Mouse (Mus musculus) liver, embryonic 11.5 days (tissue): Measurements from ENCODE around the gene Akap8l. TPM values are rescaled to one million over a fixed set of nuclear protein-coding genes. Genes with fewer than 3 reads are reported as not detected.

ENCODE experiments used
- ATAC-seq: fragments of 200-750 bp; cut with Nextera tagmentation; replicated peaks from 2 replicates; pipeline ENCODE4 v1.8.0; 2017; ENCODE audit warnings: moderate number of reproducible peaks, mild to moderate bottlenecking, moderate TSS enrichment, moderate library complexity; ENCODE audit not compliant: low FRiP score
- DNase-seq: peaks from one replicate; pipeline ENCODE4 v3.0.0-alpha.2; 2017; ENCODE audit warnings: low spot score
- H3K27ac ChIP-seq: fragments of 300-500 bp; sonication (generic); 2 replicates; pipeline ENCODE4 v1.5.1; 2014; ENCODE audit warnings: mild to moderate bottlenecking, low read depth, low read length, control low read depth
- H3K27me3 ChIP-seq: fragments of 300-500 bp; sonication (generic); replicated peaks from 2 replicates; pipeline ENCODE4 v1.6.1; 2014; ENCODE audit warnings: low read length, mixed read lengths; ENCODE audit not compliant: control insufficient read depth, insufficient read depth
- H3K36me3 ChIP-seq: fragments of 300-500 bp; sonication (generic); 2 replicates; pipeline ENCODE4 v1.6.1; 2014; ENCODE audit warnings: mild to moderate bottlenecking, low read length, moderate library complexity, mixed read lengths; ENCODE audit not compliant: control insufficient read depth, insufficient read depth
- H3K4me1 ChIP-seq: fragments of 300-500 bp; sonication (generic); replicated peaks from 2 replicates; pipeline ENCODE4 v1.6.1; 2014; ENCODE audit warnings: low read length, mixed read lengths; ENCODE audit not compliant: control insufficient read depth, insufficient read depth
- H3K4me2 ChIP-seq: fragments of 300-500 bp; sonication (generic); 2 replicates; pipeline ENCODE4 v1.6.1; 2014; ENCODE audit warnings: mild to moderate bottlenecking, control low read depth, moderate library complexity
- H3K4me3 ChIP-seq: fragments of 300-500 bp; sonication (generic); 2 replicates; pipeline ENCODE4 v1.5.1; 2014; ENCODE audit warnings: low read depth, low read length, control low read depth
- H3K9ac ChIP-seq: fragments of 300-500 bp; sonication (generic); 2 replicates; pipeline ENCODE4 v1.6.1; 2014; ENCODE audit warnings: low read depth, low read length, control low read depth
- H3K9me3 ChIP-seq: fragments of 300-500 bp; sonication (generic); 2 replicates; pipeline ENCODE4 v1.6.1; 2016; ENCODE audit warnings: low read length, inconsistent platforms, mixed read lengths; ENCODE audit not compliant: control insufficient read depth
- WGBS: fragments of 180-500 bp; shearing (Covaris S2); extraction: QIAGEN DNeasy Blood & Tissue Kit; methylation state at CpG from one replicate; pipeline ENCODE4 v1.1.7; 2014; 5-methylcytosine and 5-hydroxymethylcytosine counted together
- microRNA-seq: library from miRNA; unstranded; fragments of <30 nt; microRNA quantifications from one replicate; pipeline ENCODE4, GENCODE M21; 2017; ENCODE audit warnings: borderline number of aligned reads
- polyA plus RNA-seq: library from polyadenylated mRNA; unstranded; fragments of >200 nt; fragmentation: Nextera tagmentation; extraction: Ambion mirVana; gene quantifications from 2 replicates; pipeline ENCODE4 v1.2.1, GENCODE M21; 2014

The Akap8l gene
- polyA plus RNA-seq, 1 experiment from 2014 or later, result 74.3 TPM

DNA sequence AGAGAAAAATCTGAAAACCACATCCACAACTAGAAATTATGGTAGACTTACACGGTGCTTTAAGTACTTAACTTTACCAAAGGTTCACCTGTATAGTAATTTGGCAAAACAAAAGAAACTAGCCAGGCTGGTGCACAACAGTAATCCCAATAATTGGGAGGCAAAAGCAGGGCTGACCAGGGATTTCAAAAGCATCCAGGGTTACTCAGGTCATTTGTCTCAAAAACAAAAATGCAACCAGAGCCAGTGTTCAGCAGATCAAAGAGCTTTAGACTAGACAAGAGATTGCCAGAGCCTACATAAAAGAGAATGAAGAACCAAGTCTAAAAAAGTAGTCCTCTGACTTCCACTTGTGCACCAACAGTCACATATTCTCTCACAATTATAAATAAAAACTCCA lies 73.2 kb downstream of the Akap8l start:
- ATAC-seq (no peak), DNase-seq (no peak)
- Histone ChIP-seq H3K36me3 (peaks cover 5% of the 10 kb centered on the region; the same call in 1 of the 2 replicates), H3K27ac (no peak overlapping the region), H3K4me2 (no peak overlapping the region), H3K27me3 (no peaks in the 10 kb centered on the region), H3K9me3 (no peaks in the 10 kb centered on the region), H3K9ac (no peak overlapping the region), H3K4me1 (peaks cover 15% of the 10 kb centered on the region), H3K4me3 (no peak overlapping the region)
- whole genome bisulfite sequencing, result 94% methylated on average over 1 of the region's 1 CpGs

- Histone ChIP-seq H3K27me3 (no peaks in the 10 kb centered on the region), H3K9ac (no peak overlapping the region), H3K4me2 (no peak overlapping the region), H3K36me3 (peaks cover 3% of the 10 kb centered on the region; the same call in 1 of the 2 replicates), H3K4me1 (peaks cover 19% of the 10 kb centered on the region), H3K4me3 (no peak overlapping the region), H3K27ac (no peak overlapping the region), H3K9me3 (no peaks in the 10 kb centered on the region)
- ATAC-seq (no peak), DNase-seq (no peak)
- 78% methylated on average over 3 of the region's 3 CpGs for WGBS
Measured at GRCm38 (mm10) chr17:32275568-32275967, 74.8 kb downstream of the Akap8l start.

Small RNA genes lying within 50 kb of the gene (microRNA-seq; reads per million reads assigned to microRNA genes)
- not detected for gene Gm22201

Other genes starting within 250 kb of the Akap8l start
- gene Notch3, start 183.8 kb downstream of the Akap8l start, polyA plus RNA-seq, result 5.1 and 5.4 TPM in 2 replicates
- gene Ephx3, start 161.1 kb downstream of the Akap8l start, polyA plus RNA-seq, result 0.14 TPM in 1 of 2 replicates, not detected in the other
- 84.6 and 97.6 TPM in 2 replicates for gene Brd4, start 65.9 kb downstream of the Akap8l start, polyA plus RNA-seq
- gene Akap8, start 29.4 kb downstream of the Akap8l start, polyA plus RNA-seq, result 54.9 and 60.9 TPM in 2 replicates
- gene Wiz, start 38.8 kb upstream of the Akap8l start, polyA plus RNA-seq, result 25.7 and 26.4 TPM in 2 replicates
- gene Rasal3, start 53.0 kb upstream of the Akap8l start, polyA plus RNA-seq, result 7.5 and 8.7 TPM in 2 replicates
- gene Pglyrp2, start 73.6 kb upstream of the Akap8l start, polyA plus RNA-seq, result 1.8 and 2.2 TPM in 2 replicates
- 0.15 and 0.27 TPM in 2 replicates for gene Cyp4f39, start 102.1 kb upstream of the Akap8l start, polyA plus RNA-seq
- 1.5 and 2.2 TPM in 2 replicates for gene Cyp4f17, start 155.4 kb upstream of the Akap8l start, polyA plus RNA-seq
- gene Cyp4f16, start 186.0 kb upstream of the Akap8l start, polyA plus RNA-seq, result 5.8 and 6.1 TPM in 2 replicates